Mouse (Mus musculus): ENCODE results near the gene Lce1a2. TPM values are rescaled to one million over a fixed set of nuclear protein-coding genes. Genes with fewer than 3 reads are reported as not detected.
"Not testable (repeated sequence)": the region's sequence is repeated elsewhere in the genome, so short reads cannot be mapped to it uniquely, and the experiment has no call there.

Gene Lce1a2
- not detected in 2 replicates for polyA plus RNA-seq (2014; fragmentation: Nextera tagmentation; extraction: Ambion mirVana)

DNA sequence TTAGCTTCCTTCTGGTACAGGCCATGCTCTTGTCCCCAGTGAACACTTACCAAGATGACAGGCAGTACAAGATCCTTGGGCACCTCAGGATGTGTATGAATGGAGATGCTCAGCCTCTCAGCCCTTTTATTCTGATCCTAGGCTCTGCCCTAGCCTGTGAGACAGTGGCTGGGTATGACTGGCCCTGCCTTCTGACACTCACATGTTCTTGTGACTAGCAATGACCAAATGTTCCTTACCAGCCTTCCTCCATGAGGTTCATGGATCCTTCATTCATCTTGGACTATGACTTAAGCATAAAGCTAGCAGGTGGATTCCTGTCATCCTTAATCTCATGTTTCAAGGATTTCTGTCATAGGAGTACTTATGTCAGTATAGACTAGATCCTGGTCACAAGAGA lies at the start of gene Lce1a2:
Gene Lce1a2 (minus strand): TSS at position 101 of the 400 bp plus-strand sequence.
- DNase-seq (ENCODE audit: low spot score): no peak
- H3K9ac ChIP-seq (ENCODE audit: low read length): no peak within 1 kb of the TSS
- H3K9me3 ChIP-seq (ENCODE audit: control insufficient read depth, low read length): no peaks in the 10 kb centered on the region
- H3K4me2 ChIP-seq (ENCODE audit: low read depth): no peak within 1 kb of the TSS
- H3K4me3 ChIP-seq (ENCODE audit: low read depth, low read length): no peak within 1 kb of the TSS
- no peak within 1 kb of the TSS for H3K27ac ChIP-seq (ENCODE audit: low read depth, low read length)
- no peaks in the 10 kb centered on the region for H3K4me1 ChIP-seq (ENCODE audit: control insufficient read depth, insufficient read depth, low read length)
- H3K27me3 ChIP-seq (ENCODE audit: control insufficient read depth, insufficient read depth, low read length): no peaks in the 10 kb centered on the region
- H3K36me3 ChIP-seq (ENCODE audit: control insufficient read depth, insufficient read depth, low read length): no peaks in the 10 kb centered on the region
- no peak for ATAC-seq (ENCODE audit: insufficient read depth, low FRiP score, low TSS enrichment)

DNA sequence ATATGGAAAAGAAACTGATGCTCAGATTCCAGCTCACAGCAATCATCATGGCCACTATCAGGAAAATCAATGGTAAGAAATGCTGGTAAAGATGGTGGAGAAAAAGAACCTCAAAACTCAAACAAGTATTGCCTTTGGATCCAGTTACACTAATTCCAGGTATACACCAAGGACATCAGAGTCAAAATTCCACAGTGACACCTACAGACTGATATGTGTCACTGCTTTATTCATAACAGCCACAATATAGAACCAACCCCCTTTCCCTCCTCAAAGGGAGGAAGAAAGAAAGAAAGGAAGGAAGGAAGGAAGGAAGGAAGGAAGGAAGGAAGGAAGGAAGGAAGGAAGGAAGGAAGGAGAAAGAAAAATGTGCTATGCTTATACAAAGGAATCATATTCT lies 45.0 kb upstream of the Lce1a2 start:
- no peak for DNase-seq (ENCODE audit: low spot score)
- Histone ChIP-seq H3K4me3 (ENCODE audit: low read depth, low read length) (no peak overlapping the region), H3K4me1 (ENCODE audit: control insufficient read depth, insufficient read depth, low read length) (no peaks in the 10 kb centered on the region), H3K27me3 (ENCODE audit: control insufficient read depth, insufficient read depth, low read length) (no peaks in the 10 kb centered on the region), H3K9ac (ENCODE audit: low read length) (no peak overlapping the region), H3K27ac (ENCODE audit: low read depth, low read length) (no peak overlapping the region), H3K9me3 (ENCODE audit: control insufficient read depth, low read length) (no peaks in the 10 kb centered on the region), H3K36me3 (ENCODE audit: control insufficient read depth, insufficient read depth, low read length) (no peaks in the 10 kb centered on the region), H3K4me2 (ENCODE audit: low read depth) (no peak overlapping the region)
- no peak for ATAC-seq (ENCODE audit: insufficient read depth, low FRiP score, low TSS enrichment)

DNA sequence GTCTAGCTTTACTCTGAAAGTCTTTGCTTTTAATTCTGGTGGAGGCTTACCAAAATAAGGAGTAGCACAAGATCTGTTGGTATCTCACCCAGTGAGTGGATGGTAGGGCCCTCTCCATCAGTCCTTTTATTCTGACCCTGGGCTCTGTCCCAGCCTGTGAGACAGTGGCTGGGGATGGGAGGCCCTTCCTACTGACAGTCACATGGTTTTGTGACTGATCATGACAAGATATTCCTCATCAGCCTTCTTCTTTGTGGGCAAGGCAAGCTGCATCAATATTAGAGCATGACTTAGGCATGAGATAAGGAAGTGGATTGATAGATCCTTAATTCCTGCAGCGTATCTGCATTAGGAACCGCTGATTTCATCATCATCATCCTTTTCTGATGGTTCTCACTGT lies 38.9 kb upstream of the Lce1a2 start, which contains the start of gene Lce1e:
Gene Lce1e (minus strand): TSS at position 101 of the 400 bp plus-strand sequence.
- H3K4me2 ChIP-seq (ENCODE audit: low read depth): no peak within 1 kb of the TSS
- no peak within 1 kb of the TSS for H3K27ac ChIP-seq (ENCODE audit: low read depth, low read length)
- DNase-seq (ENCODE audit: low spot score): no peak
- no peaks in the 10 kb centered on the region for H3K27me3 ChIP-seq (ENCODE audit: control insufficient read depth, insufficient read depth, low read length)
- H3K4me3 ChIP-seq (ENCODE audit: low read depth, low read length): no peak within 1 kb of the TSS
- no peaks in the 10 kb centered on the region for H3K36me3 ChIP-seq (ENCODE audit: control insufficient read depth, insufficient read depth, low read length)
- whole genome bisulfite sequencing: 80% methylated on average over 2 of the region's 2 CpGs
- no peak for ATAC-seq (ENCODE audit: insufficient read depth, low FRiP score, low TSS enrichment)
- no peak within 1 kb of the TSS for H3K9ac ChIP-seq (ENCODE audit: low read length)
- H3K4me1 ChIP-seq (ENCODE audit: control insufficient read depth, insufficient read depth, low read length): no peaks in the 10 kb centered on the region
- H3K9me3 ChIP-seq (ENCODE audit: control insufficient read depth, low read length): no peaks in the 10 kb centered on the region

DNA sequence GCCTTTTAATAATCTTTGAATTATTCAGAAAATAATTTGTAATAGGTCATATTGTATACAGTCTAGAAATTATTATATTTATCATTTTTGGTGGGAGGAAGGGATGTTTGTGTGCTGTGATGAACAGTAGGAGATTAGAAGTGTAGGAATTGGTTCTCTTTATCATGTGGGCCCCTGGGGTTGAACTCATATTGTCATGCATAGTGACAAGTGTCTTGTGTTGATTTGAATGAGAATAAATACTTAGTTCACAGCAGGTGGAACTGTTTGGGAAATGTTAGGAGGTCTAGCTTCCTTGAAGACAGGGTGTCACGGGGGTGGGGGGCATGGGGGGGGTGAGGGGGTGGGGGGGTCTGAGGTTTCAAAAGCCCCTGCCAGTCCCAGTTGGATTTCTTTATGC lies 24.5 kb upstream of the Lce1a2 start:
- WGBS: 20% methylated on average over 1 of the region's 1 CpGs
- no peak overlapping the region for H3K9ac ChIP-seq (ENCODE audit: low read length)
- no peaks in the 10 kb centered on the region for H3K4me1 ChIP-seq (ENCODE audit: control insufficient read depth, insufficient read depth, low read length)
- ATAC-seq (ENCODE audit: insufficient read depth, low FRiP score, low TSS enrichment) (no peak), DNase-seq (ENCODE audit: low spot score) (no peak)
- H3K4me3 ChIP-seq (ENCODE audit: low read depth, low read length): no peak overlapping the region
- H3K9me3 ChIP-seq (ENCODE audit: control insufficient read depth, low read length): no peaks in the 10 kb centered on the region
- no peaks in the 10 kb centered on the region for H3K36me3 ChIP-seq (ENCODE audit: control insufficient read depth, insufficient read depth, low read length)
- no peak overlapping the region for H3K27ac ChIP-seq (ENCODE audit: low read depth, low read length)
- no peaks in the 10 kb centered on the region for H3K27me3 ChIP-seq (ENCODE audit: control insufficient read depth, insufficient read depth, low read length)
- H3K4me2 ChIP-seq (ENCODE audit: low read depth): no peak overlapping the region

DNA sequence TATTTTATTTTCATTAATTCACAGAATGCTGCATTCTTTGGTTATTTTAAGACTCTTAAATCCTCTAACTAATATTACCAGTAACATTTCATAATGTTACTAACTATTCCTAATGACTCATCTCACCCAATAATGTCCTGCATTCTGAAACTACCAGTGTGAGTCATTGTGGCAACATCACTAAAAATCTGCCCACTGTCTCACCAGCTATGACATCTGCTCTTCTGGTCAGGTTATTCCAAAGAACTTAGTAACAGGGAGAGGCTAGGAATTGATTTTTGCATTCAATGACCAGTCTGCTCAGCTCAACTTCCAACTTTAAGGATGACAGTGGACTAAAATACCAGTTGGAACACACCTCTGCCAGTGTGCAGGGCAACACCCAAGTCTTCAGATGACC lies 21.6 kb upstream of the Lce1a2 start:
- no peak overlapping the region for H3K4me2 ChIP-seq (ENCODE audit: low read depth)
- H3K4me1 ChIP-seq (ENCODE audit: control insufficient read depth, insufficient read depth, low read length): no peaks in the 10 kb centered on the region
- no peak overlapping the region for H3K9ac ChIP-seq (ENCODE audit: low read length)
- no peaks in the 10 kb centered on the region for H3K9me3 ChIP-seq (ENCODE audit: control insufficient read depth, low read length)
- no peak for DNase-seq (ENCODE audit: low spot score)
- H3K27ac ChIP-seq (ENCODE audit: low read depth, low read length): no peak overlapping the region
- no peak for ATAC-seq (ENCODE audit: insufficient read depth, low FRiP score, low TSS enrichment)
- no peaks in the 10 kb centered on the region for H3K36me3 ChIP-seq (ENCODE audit: control insufficient read depth, insufficient read depth, low read length)
- no peaks in the 10 kb centered on the region for H3K27me3 ChIP-seq (ENCODE audit: control insufficient read depth, insufficient read depth, low read length)
- H3K4me3 ChIP-seq (ENCODE audit: low read depth, low read length): no peak overlapping the region

DNA sequence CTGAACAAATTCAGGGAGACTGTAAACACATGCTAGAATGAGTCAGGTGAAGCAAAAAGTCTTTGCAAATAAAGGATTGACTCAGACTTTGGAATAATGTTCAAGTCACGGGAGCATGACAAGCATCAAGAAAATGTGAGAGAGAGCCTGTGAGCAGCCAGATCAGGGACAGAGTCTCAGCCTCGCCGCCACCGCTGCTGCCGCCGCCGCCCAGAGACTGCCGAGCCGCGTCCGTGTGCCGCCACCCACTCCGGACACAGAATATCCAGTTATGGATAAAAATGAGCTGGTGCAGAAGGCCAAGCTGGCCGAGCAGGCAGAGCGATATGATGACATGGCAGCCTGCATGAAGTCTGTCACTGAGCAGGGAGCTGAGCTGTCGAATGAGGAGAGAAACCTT lies 19.0 kb upstream of the Lce1a2 start:
- not testable (repeated sequence) for DNase-seq (ENCODE audit: low spot score); H3K27me3 ChIP-seq (ENCODE audit: control insufficient read depth, insufficient read depth, low read length); H3K27ac ChIP-seq (ENCODE audit: low read depth, low read length); H3K9ac ChIP-seq (ENCODE audit: low read length); H3K36me3 ChIP-seq (ENCODE audit: control insufficient read depth, insufficient read depth, low read length); H3K9me3 ChIP-seq (ENCODE audit: control insufficient read depth, low read length); H3K4me1 ChIP-seq (ENCODE audit: control insufficient read depth, insufficient read depth, low read length); ATAC-seq (ENCODE audit: insufficient read depth, low FRiP score, low TSS enrichment); H3K4me3 ChIP-seq (ENCODE audit: low read depth, low read length); H3K4me2 ChIP-seq (ENCODE audit: low read depth)
- WGBS: 76% methylated on average over 14 of the region's 16 CpGs

DNA sequence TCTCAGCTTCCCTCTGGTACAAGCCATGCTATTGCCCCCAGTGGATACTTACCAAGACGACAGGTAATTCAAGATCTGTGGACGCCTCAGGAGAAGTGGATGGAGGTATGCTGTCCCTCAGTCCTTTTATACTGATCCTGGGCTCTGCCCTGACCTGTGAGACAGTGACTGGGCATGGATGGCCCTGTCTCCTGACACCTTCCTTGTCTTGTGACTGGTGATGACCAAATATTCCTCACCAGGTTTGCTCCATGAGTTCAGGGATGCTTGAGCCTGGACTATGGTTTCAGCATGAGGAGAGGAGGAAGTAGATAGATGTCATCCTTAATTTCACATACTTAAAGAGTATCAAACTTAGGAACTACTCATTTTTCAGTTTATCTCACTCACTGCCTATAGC lies 17.0 kb upstream of the Lce1a2 start, which contains the start of gene Lce1d:
Gene Lce1d (minus strand): TSS at position 101 of the 400 bp plus-strand sequence.
- H3K36me3 ChIP-seq (ENCODE audit: control insufficient read depth, insufficient read depth, low read length): no peaks in the 10 kb centered on the region
- no peak within 1 kb of the TSS for H3K9ac ChIP-seq (ENCODE audit: low read length)
- H3K4me3 ChIP-seq (ENCODE audit: low read depth, low read length): no peak within 1 kb of the TSS
- H3K9me3 ChIP-seq (ENCODE audit: control insufficient read depth, low read length): no peaks in the 10 kb centered on the region
- ATAC-seq (ENCODE audit: insufficient read depth, low FRiP score, low TSS enrichment): no peak
- H3K4me1 ChIP-seq (ENCODE audit: control insufficient read depth, insufficient read depth, low read length): no peaks in the 10 kb centered on the region
- H3K4me2 ChIP-seq (ENCODE audit: low read depth): no peak within 1 kb of the TSS
- DNase-seq (ENCODE audit: low spot score): no peak
- H3K27me3 ChIP-seq (ENCODE audit: control insufficient read depth, insufficient read depth, low read length): no peaks in the 10 kb centered on the region
- no peak within 1 kb of the TSS for H3K27ac ChIP-seq (ENCODE audit: low read depth, low read length)
- WGBS: 68% methylated on average over 2 of the region's 2 CpGs

DNA sequence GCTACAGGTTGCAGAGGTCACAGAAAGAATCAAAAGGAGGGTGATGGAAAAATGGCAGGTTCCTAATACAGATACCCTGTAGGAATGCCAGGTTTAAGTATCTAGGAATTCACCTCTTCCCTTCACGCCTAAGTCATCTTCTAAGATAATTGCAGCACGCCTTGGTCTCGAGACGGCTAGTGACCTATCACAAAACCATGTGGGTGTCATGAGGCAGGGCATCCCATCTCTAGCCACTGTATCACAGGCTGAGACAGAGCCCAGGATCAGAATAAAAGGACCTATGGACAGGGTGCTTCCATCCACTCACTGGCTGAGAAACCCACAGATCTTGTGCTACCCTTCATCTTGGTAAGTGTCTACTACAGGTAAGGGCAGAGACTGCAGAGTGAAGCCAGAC lies 8.8 kb upstream of the Lce1a2 start, which contains the start of gene Lce1c:
Gene Lce1c (plus strand): TSS at position 301 of the 400 bp plus-strand sequence.
- no peak within 1 kb of the TSS for H3K4me2 ChIP-seq (ENCODE audit: low read depth)
- H3K36me3 ChIP-seq (ENCODE audit: control insufficient read depth, insufficient read depth, low read length): no peaks in the 10 kb centered on the region
- H3K9me3 ChIP-seq (ENCODE audit: control insufficient read depth, low read length): no peaks in the 10 kb centered on the region
- DNase-seq (ENCODE audit: low spot score) (no peak), ATAC-seq (ENCODE audit: insufficient read depth, low FRiP score, low TSS enrichment) (no peak)
- H3K4me3 ChIP-seq (ENCODE audit: low read depth, low read length): no peak within 1 kb of the TSS
- H3K27me3 ChIP-seq (ENCODE audit: control insufficient read depth, insufficient read depth, low read length): no peaks in the 10 kb centered on the region
- H3K4me1 ChIP-seq (ENCODE audit: control insufficient read depth, insufficient read depth, low read length): no peaks in the 10 kb centered on the region
- WGBS: 91% methylated on average over 4 of the region's 4 CpGs
- no peak within 1 kb of the TSS for H3K9ac ChIP-seq (ENCODE audit: low read length)
- H3K27ac ChIP-seq (ENCODE audit: low read depth, low read length): no peak within 1 kb of the TSS

DNA sequence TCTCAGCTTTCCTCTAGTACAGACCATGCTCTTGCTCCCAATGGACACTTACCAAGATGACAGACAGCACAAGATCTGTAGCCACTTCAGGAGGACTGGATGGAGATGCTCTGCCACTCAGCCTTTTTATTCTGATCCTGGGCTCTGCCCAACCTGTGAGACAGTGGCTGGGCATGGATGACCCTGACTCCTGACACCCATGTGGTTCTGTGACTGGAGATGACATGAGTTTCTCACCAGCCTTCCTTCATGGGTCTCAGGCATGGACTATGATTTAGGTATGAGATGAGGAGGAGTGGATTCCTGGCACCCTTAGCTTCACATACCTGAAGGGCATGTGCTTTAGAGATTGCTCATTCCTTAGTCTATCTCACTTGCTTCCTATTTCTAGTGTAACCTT lies 13.3 kb downstream of the Lce1a2 start, which contains the start of gene Lce1b:
Gene Lce1b (minus strand): TSS at position 101 of the 400 bp plus-strand sequence.
- Histone ChIP-seq H3K36me3 (ENCODE audit: control insufficient read depth, insufficient read depth, low read length) (no peaks in the 10 kb centered on the region), H3K4me3 (ENCODE audit: low read depth, low read length) (no peak within 1 kb of the TSS), H3K4me1 (ENCODE audit: control insufficient read depth, insufficient read depth, low read length) (no peaks in the 10 kb centered on the region), H3K9ac (ENCODE audit: low read length) (no peak within 1 kb of the TSS), H3K27ac (ENCODE audit: low read depth, low read length) (no peak within 1 kb of the TSS), H3K4me2 (ENCODE audit: low read depth) (no peak within 1 kb of the TSS), H3K9me3 (ENCODE audit: control insufficient read depth, low read length) (no peaks in the 10 kb centered on the region), H3K27me3 (ENCODE audit: control insufficient read depth, insufficient read depth, low read length) (no peaks in the 10 kb centered on the region)
- no peak for DNase-seq (ENCODE audit: low spot score)
- ATAC-seq (ENCODE audit: insufficient read depth, low FRiP score, low TSS enrichment): no peak
